Mouse (Mus musculus): Measurements from ENCODE around the gene Trappc6a.

DNA sequence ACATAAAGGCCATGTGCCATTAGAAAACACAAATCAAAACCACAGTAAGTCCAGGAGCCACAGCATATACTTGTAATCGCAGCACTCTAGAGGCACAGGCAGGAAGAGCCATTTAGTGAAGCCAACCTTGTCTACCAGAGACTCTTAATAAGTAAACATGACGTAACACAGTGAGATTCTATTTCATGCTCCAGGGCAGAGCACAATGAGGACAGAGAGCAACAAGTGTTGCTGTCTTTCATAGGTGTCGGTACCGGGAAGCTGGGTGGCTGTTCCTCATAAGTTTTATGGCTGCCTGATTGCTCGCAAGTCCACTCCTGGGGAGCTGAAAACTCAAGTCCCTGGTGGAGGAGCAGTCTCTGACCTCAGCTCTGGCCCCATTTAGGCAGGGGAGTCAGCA lies 43.4 kb downstream of the Trappc6a start:
- TF ChIP-seq CTCF (IDR thresholded peaks at IDR 0.05; ENCODE audit: borderline replicate concordance, extremely low read depth, insufficient read depth, insufficient read length), result no peak
- no peak for TF ChIP-seq POLR2A (IDR thresholded peaks at IDR 0.05; ENCODE audit: borderline replicate concordance, extremely low read depth, insufficient read depth, insufficient read length, poor library complexity, severe bottlenecking)

Data from brain, embryonic 14.5 days (tissue).